Mouse (Mus musculus): ENCODE measurements around the gene Idh3a. TPM values are rescaled to one million over a fixed set of nuclear protein-coding genes. Genes with fewer than 3 reads are reported as not detected.

The Idh3a gene
- polyA plus RNA-seq, 1 experiment from 2014 or later, result 118 TPM

DNA sequence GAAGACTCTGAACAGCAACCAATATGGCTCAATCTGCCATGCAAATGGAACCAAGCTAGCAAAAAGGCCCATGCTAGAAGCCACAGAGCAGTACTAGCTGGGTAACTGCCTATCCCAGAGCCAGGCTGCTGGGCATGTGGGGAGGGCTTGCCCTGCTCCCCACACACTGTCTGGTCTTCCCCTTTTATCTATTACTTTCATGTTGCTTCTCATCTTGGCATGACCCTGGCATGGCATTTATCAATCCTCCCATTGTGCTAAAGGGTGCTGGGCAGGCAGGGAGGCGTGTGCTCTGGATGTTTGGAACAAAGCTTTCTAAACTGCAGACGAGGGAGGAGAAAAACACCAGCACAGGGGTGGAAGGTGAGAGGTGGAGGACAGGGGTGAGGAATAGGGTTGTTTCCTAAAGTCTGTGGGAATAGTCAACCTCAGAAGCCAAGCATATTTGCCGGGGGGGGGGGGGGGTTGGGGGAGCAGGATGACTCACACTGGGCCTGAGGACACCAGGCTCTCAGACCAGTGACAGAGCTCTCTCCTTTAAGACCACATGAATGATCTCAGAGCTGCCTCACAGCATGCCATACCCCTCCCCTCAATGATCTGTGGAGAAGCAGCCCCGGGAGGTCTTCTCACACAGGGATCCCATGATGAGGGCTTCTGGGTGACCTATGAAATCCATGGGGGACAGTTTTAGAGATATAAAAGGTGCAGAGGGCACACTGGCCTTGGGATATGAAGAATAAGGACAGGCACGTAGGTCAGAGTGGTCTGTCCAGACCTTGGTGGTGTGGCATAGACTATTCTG lies 51.6 kb downstream of the Idh3a start:
- Histone ChIP-seq H3K9ac (ENCODE audit: low read depth, low read length) (no peak overlapping the region), H3K4me3 (ENCODE audit: low read depth, low read length) (no peak overlapping the region), H3K4me2 (replicated peaks; ENCODE audit: low read depth, low read length) (no peak overlapping the region), H3K27me3 (ENCODE audit: control insufficient read depth, insufficient read depth, low read length) (no peaks in the 10 kb centered on the region), H3K36me3 (ENCODE audit: control insufficient read depth, insufficient read depth, low read length) (no peaks in the 10 kb centered on the region), H3K4me1 (replicated peaks; ENCODE audit: control insufficient read depth, insufficient read depth, low read length) (no peaks in the 10 kb centered on the region), H3K9me3 (ENCODE audit: control insufficient read depth, low read length) (no peaks in the 10 kb centered on the region), H3K27ac (ENCODE audit: low read depth, low read length) (no peak overlapping the region)
- ATAC-seq (ENCODE audit: low FRiP score) (no peak), DNase-seq (ENCODE audit: low spot score) (no peak)
- 67% methylated on average over 4 of the region's 5 CpGs for WGBS

GRCm38 (mm10) chr9:54639192-54639591 lies 53.1 kb downstream of the Idh3a start:
- Histone ChIP-seq H3K27me3 (ENCODE audit: control insufficient read depth, insufficient read depth, low read length) (no peaks in the 10 kb centered on the region), H3K4me1 (replicated peaks; ENCODE audit: control insufficient read depth, insufficient read depth, low read length) (no peaks in the 10 kb centered on the region), H3K9me3 (ENCODE audit: control insufficient read depth, low read length) (no peaks in the 10 kb centered on the region), H3K4me2 (replicated peaks; ENCODE audit: low read depth, low read length) (no peak overlapping the region), H3K9ac (ENCODE audit: low read depth, low read length) (no peak overlapping the region), H3K36me3 (ENCODE audit: control insufficient read depth, insufficient read depth, low read length) (no peaks in the 10 kb centered on the region), H3K4me3 (ENCODE audit: low read depth, low read length) (no peak overlapping the region), H3K27ac (ENCODE audit: low read depth, low read length) (no peak overlapping the region)
- WGBS, result 56% methylated on average over 2 of the region's 2 CpGs
- ATAC-seq (ENCODE audit: low FRiP score) (no peak), DNase-seq (ENCODE audit: low spot score) (no peak)

DNA sequence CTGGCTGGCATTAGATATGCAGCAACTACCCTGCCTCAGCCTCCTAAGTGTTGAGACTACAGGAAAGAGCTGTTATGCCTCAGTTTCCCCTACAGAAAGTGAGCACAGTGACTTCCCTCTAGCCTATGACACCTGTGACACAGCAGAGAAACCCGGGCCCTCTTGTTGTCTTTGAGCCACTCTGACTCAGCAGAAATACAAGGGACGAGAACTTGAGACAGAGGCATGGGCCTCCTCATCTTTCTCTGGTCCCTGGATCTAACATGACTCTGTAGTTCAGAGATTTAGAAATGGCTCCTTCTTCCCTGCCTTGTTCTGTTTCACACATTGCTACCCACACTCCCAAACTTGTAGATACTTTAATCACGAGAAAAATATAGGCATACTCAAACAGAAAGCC lies 55.4 kb downstream of the Idh3a start:
- DNase-seq (ENCODE audit: low spot score), result no peak
- no peak for ATAC-seq (ENCODE audit: low FRiP score)
- H3K27ac ChIP-seq (ENCODE audit: low read depth, low read length), result no peak overlapping the region
- H3K9me3 ChIP-seq (ENCODE audit: control insufficient read depth, low read length), result no peaks in the 10 kb centered on the region
- 80% methylated on average over 3 of the region's 3 CpGs for WGBS
- no peak overlapping the region for H3K9ac ChIP-seq (ENCODE audit: low read depth, low read length)
- H3K4me2 ChIP-seq (replicated peaks; ENCODE audit: low read depth, low read length), result no peak overlapping the region
- H3K4me1 ChIP-seq (replicated peaks; ENCODE audit: control insufficient read depth, insufficient read depth, low read length), result no peaks in the 10 kb centered on the region
- H3K4me3 ChIP-seq (ENCODE audit: low read depth, low read length), result no peak overlapping the region
- no peaks in the 10 kb centered on the region for H3K27me3 ChIP-seq (ENCODE audit: control insufficient read depth, insufficient read depth, low read length)
- no peaks in the 10 kb centered on the region for H3K36me3 ChIP-seq (ENCODE audit: control insufficient read depth, insufficient read depth, low read length)

GRCm38 (mm10) chr9:54642149-54642548 lies 56.0 kb downstream of the Idh3a start:
- H3K4me1 ChIP-seq (replicated peaks; ENCODE audit: control insufficient read depth, insufficient read depth, low read length), result no peaks in the 10 kb centered on the region
- no peak overlapping the region for H3K4me3 ChIP-seq (ENCODE audit: low read depth, low read length)
- no peak overlapping the region for H3K4me2 ChIP-seq (replicated peaks; ENCODE audit: low read depth, low read length)
- no peak overlapping the region for H3K9ac ChIP-seq (ENCODE audit: low read depth, low read length)
- H3K27ac ChIP-seq (ENCODE audit: low read depth, low read length), result no peak overlapping the region
- H3K27me3 ChIP-seq (ENCODE audit: control insufficient read depth, insufficient read depth, low read length), result no peaks in the 10 kb centered on the region
- no peaks in the 10 kb centered on the region for H3K36me3 ChIP-seq (ENCODE audit: control insufficient read depth, insufficient read depth, low read length)
- DNase-seq (ENCODE audit: low spot score) (no peak), ATAC-seq (ENCODE audit: low FRiP score) (no peak)
- WGBS, result 88% methylated on average over 2 of the region's 2 CpGs
- no peaks in the 10 kb centered on the region for H3K9me3 ChIP-seq (ENCODE audit: control insufficient read depth, low read length)

- Histone ChIP-seq H3K9ac (ENCODE audit: low read depth, low read length) (no peak overlapping the region), H3K4me2 (replicated peaks; ENCODE audit: low read depth, low read length) (no peak overlapping the region), H3K4me1 (replicated peaks; ENCODE audit: control insufficient read depth, insufficient read depth, low read length) (no peaks in the 10 kb centered on the region), H3K4me3 (ENCODE audit: low read depth, low read length) (no peak overlapping the region), H3K27ac (ENCODE audit: low read depth, low read length) (no peak overlapping the region), H3K9me3 (ENCODE audit: control insufficient read depth, low read length) (no peaks in the 10 kb centered on the region), H3K27me3 (ENCODE audit: control insufficient read depth, insufficient read depth, low read length) (no peaks in the 10 kb centered on the region), H3K36me3 (ENCODE audit: control insufficient read depth, insufficient read depth, low read length) (no peaks in the 10 kb centered on the region)
- no peak for ATAC-seq (ENCODE audit: low FRiP score)
- WGBS, result 83% methylated on average over 4 of the region's 4 CpGs
- DNase-seq (ENCODE audit: low spot score), result no peak
Observed at GRCm38 (mm10) chr9:54642556-54642955, 56.4 kb downstream of the Idh3a start.

DNA sequence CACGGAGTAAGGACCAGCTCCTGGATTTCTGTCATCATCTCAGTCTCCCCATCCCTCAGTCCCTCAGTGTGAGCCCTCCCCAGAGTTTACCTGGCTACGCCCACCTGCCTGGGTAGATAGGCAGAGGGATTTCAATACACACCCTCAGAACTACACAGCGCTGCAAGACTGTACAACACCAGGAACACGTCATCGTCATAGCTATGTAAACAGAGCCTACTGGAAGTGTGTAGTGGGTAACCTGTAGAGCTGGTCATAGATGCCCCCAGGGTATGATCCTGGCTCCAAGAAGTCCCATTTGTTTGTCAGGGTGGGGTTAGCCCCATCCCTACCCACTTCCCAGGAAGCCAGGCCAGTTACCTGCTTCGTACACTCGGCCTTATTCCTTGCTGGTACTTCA lies 57.0 kb downstream of the Idh3a start:
- 94% methylated on average over 7 of the region's 7 CpGs for WGBS

GRCm38 (mm10) chr9:54645530-54645929 lies 59.4 kb downstream of the Idh3a start:
- no peak overlapping the region for H3K27ac ChIP-seq (ENCODE audit: low read depth, low read length)
- no peak overlapping the region for H3K4me2 ChIP-seq (replicated peaks; ENCODE audit: low read depth, low read length)
- H3K27me3 ChIP-seq (ENCODE audit: control insufficient read depth, insufficient read depth, low read length), result no peaks in the 10 kb centered on the region
- no peak overlapping the region for H3K9ac ChIP-seq (ENCODE audit: low read depth, low read length)
- DNase-seq (ENCODE audit: low spot score), result no peak
- H3K9me3 ChIP-seq (ENCODE audit: control insufficient read depth, low read length), result no peaks in the 10 kb centered on the region
- H3K36me3 ChIP-seq (ENCODE audit: control insufficient read depth, insufficient read depth, low read length), result no peaks in the 10 kb centered on the region
- WGBS, result 88% methylated on average over 6 of the region's 6 CpGs
- ATAC-seq (ENCODE audit: low FRiP score), result no peak
- no peaks in the 10 kb centered on the region for H3K4me1 ChIP-seq (replicated peaks; ENCODE audit: control insufficient read depth, insufficient read depth, low read length)
- H3K4me3 ChIP-seq (ENCODE audit: low read depth, low read length), result no peak overlapping the region

More for the DNA sequence above, 57.0 kb downstream of the Idh3a start:
- Histone ChIP-seq H3K4me2 (replicated peaks; ENCODE audit: low read depth, low read length) (no peak overlapping the region), H3K9ac (ENCODE audit: low read depth, low read length) (no peak overlapping the region), H3K9me3 (ENCODE audit: control insufficient read depth, low read length) (no peaks in the 10 kb centered on the region), H3K36me3 (ENCODE audit: control insufficient read depth, insufficient read depth, low read length) (no peaks in the 10 kb centered on the region), H3K27me3 (ENCODE audit: control insufficient read depth, insufficient read depth, low read length) (no peaks in the 10 kb centered on the region), H3K4me3 (ENCODE audit: low read depth, low read length) (no peak overlapping the region), H3K27ac (ENCODE audit: low read depth, low read length) (no peak overlapping the region), H3K4me1 (replicated peaks; ENCODE audit: control insufficient read depth, insufficient read depth, low read length) (no peaks in the 10 kb centered on the region)
- no peak for DNase-seq (ENCODE audit: low spot score)
- ATAC-seq (ENCODE audit: low FRiP score), result no peak

DNA sequence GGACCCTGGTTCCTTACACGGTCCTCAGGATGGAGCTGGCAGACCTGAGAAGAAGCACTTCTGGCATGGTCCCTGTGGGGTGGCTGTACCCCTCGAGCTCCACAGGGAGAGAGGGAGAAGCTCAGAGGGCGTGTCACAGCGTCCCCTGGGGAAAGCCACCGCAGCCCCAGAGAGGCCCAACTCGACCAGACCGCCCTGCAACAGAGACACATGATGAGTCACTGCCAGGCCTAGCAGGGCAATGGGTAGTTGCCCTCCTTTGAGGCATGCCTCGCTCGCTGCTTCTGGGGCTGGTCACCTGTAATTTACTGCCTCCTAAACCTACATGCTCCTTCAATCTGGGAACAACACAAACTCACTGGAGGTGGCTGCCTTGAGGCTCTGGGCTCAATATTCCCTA lies 60.1 kb downstream of the Idh3a start:
- DNase-seq (ENCODE audit: low spot score), result no peak
- H3K9me3 ChIP-seq (ENCODE audit: control insufficient read depth, low read length), result no peaks in the 10 kb centered on the region
- no peaks in the 10 kb centered on the region for H3K36me3 ChIP-seq (ENCODE audit: control insufficient read depth, insufficient read depth, low read length)
- H3K27ac ChIP-seq (ENCODE audit: low read depth, low read length), result no peak overlapping the region
- no peak overlapping the region for H3K4me3 ChIP-seq (ENCODE audit: low read depth, low read length)
- H3K9ac ChIP-seq (ENCODE audit: low read depth, low read length), result no peak overlapping the region
- no peaks in the 10 kb centered on the region for H3K4me1 ChIP-seq (replicated peaks; ENCODE audit: control insufficient read depth, insufficient read depth, low read length)
- no peak overlapping the region for H3K4me2 ChIP-seq (replicated peaks; ENCODE audit: low read depth, low read length)
- no peak for ATAC-seq (ENCODE audit: low FRiP score)
- no peaks in the 10 kb centered on the region for H3K27me3 ChIP-seq (ENCODE audit: control insufficient read depth, insufficient read depth, low read length)
- 83% methylated on average over 9 of the region's 9 CpGs for WGBS

DNA sequence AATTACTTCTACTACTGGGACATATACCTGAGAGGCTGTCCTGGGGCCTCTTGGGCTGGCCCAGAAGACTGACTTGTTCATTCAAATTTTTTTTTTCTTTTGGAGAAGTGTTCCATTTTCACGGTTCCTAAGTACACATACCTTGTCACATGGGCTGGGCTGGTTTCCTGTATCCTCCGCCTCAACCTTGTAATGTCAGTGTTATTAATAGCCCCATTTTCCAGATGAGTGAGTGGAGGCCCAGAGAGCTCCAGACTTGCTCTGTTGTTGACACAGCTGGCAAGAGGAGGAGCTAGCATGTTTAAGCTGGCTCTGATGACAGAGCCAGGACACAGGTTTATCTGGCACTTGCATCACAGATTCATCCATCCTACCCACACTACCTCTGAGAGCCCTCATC lies 61.3 kb downstream of the Idh3a start:
- no peak overlapping the region for H3K27ac ChIP-seq (ENCODE audit: low read depth, low read length)
- no peak overlapping the region for H3K4me3 ChIP-seq (ENCODE audit: low read depth, low read length)
- WGBS, result 78% methylated on average over 2 of the region's 2 CpGs

More for the DNA sequence above, 61.3 kb downstream of the Idh3a start:
- Histone ChIP-seq H3K4me1 (replicated peaks; ENCODE audit: control insufficient read depth, insufficient read depth, low read length) (no peaks in the 10 kb centered on the region), H3K9ac (ENCODE audit: low read depth, low read length) (no peak overlapping the region), H3K27me3 (ENCODE audit: control insufficient read depth, insufficient read depth, low read length) (no peaks in the 10 kb centered on the region), H3K36me3 (ENCODE audit: control insufficient read depth, insufficient read depth, low read length) (no peaks in the 10 kb centered on the region), H3K9me3 (ENCODE audit: control insufficient read depth, low read length) (no peaks in the 10 kb centered on the region), H3K4me2 (replicated peaks; ENCODE audit: low read depth, low read length) (no peak overlapping the region)
- DNase-seq (ENCODE audit: low spot score), result no peak
- no peak for ATAC-seq (ENCODE audit: low FRiP score)
